Mouse (Mus musculus) retina, embryonic 14.5 days (tissue): ENCODE data around the gene Ndufaf7.
A peak's percentile ranks its signal among the peaks of the same experiment; 100 is the strongest.

ENCODE experiments used
- DNase-seq: peaks from one replicate; pipeline ENCODE4 v3.0.0-alpha.2; 2015; ENCODE audit warnings: low spot score

Gene Ndufaf7

GRCm38 (mm10) chr17:78936466-78937228 is at the start of gene Ndufaf7, which contains the start of gene Cebpz:
Ndufaf7 (plus strand) TSS chr17:78937136.
Cebpz (minus strand) TSS chr17:78937066.
- DNase-seq, result peak; percentile 99

- no peak for DNase-seq
Measured at GRCm38 (mm10) chr17:78888554-78888953, 48.4 kb upstream of the Ndufaf7 start.

GRCm38 (mm10) chr17:78889184-78889583 is 47.8 kb upstream of the Ndufaf7 start:
- DNase-seq, result no peak

- no peak for DNase-seq
Measured at GRCm38 (mm10) chr17:78891020-78891419, 45.9 kb upstream of the Ndufaf7 start.

- no peak for DNase-seq
Measured at GRCm38 (mm10) chr17:78894991-78895390, 41.9 kb upstream of the Ndufaf7 start.

- DNase-seq, result peak; percentile 18
Measured at GRCm38 (mm10) chr17:78895394-78895793, 41.5 kb upstream of the Ndufaf7 start.

- DNase-seq, result no peak
Measured at GRCm38 (mm10) chr17:78903158-78903557, 33.8 kb upstream of the Ndufaf7 start.

- DNase-seq, result no peak
Measured at GRCm38 (mm10) chr17:78906892-78907291, 30.0 kb upstream of the Ndufaf7 start, which contains the start of gene Sult6b1. Sult6b1 (minus strand) TSS chr17:78906992.

- no peak for DNase-seq
Measured at GRCm38 (mm10) chr17:78909374-78909773, 27.6 kb upstream of the Ndufaf7 start.

- DNase-seq, result no peak
Measured at GRCm38 (mm10) chr17:78912861-78913281, 24.1 kb upstream of the Ndufaf7 start.

- DNase-seq, result no peak
Measured at GRCm38 (mm10) chr17:78913921-78914320, 23.0 kb upstream of the Ndufaf7 start.

- peak; percentile 11 for DNase-seq
Measured at GRCm38 (mm10) chr17:78915772-78916171, 21.2 kb upstream of the Ndufaf7 start.

GRCm38 (mm10) chr17:78916369-78916813 is 20.5 kb upstream of the Ndufaf7 start, which contains the start of gene Cebpzos:
Cebpzos (plus strand) TSS chr17:78916500.
- DNase-seq, result peak; percentile 86

GRCm38 (mm10) chr17:78916899-78917298 is 20.0 kb upstream of the Ndufaf7 start:
- DNase-seq, result no peak

GRCm38 (mm10) chr17:78917696-78918095 is 19.2 kb upstream of the Ndufaf7 start:
- DNase-seq, result no peak

- no peak for DNase-seq
Measured at GRCm38 (mm10) chr17:78935857-78936256, 1.1 kb upstream of the Ndufaf7 start.

GRCm38 (mm10) chr17:78937229-78937853 is 405 bp downstream of the Ndufaf7 start:
- DNase-seq, result no peak

GRCm38 (mm10) chr17:78938927-78939326 is 2.0 kb downstream of the Ndufaf7 start:
- no peak for DNase-seq

GRCm38 (mm10) chr17:78942579-78942978 is 5.6 kb downstream of the Ndufaf7 start:
- DNase-seq, result no peak

GRCm38 (mm10) chr17:78951225-78951624 is 14.3 kb downstream of the Ndufaf7 start:
- DNase-seq, result no peak

- DNase-seq, result no peak
Measured at GRCm38 (mm10) chr17:78952070-78952469, 15.1 kb downstream of the Ndufaf7 start.

- no peak for DNase-seq
Measured at GRCm38 (mm10) chr17:78953240-78953639, 16.3 kb downstream of the Ndufaf7 start.

GRCm38 (mm10) chr17:78959473-78959872 is 22.5 kb downstream of the Ndufaf7 start:
- no peak for DNase-seq
